Mouse (Mus musculus) adrenal gland, postnatal 14 days (tissue): ENCODE results near the gene Olfml3. TPM values are rescaled to one million over a fixed set of nuclear protein-coding genes. Genes with fewer than 3 reads are reported as not detected.
A peak's percentile ranks its signal among the peaks of the same experiment; 100 is the strongest.

Experiments used
- DNase-seq: peaks from one replicate; pipeline ENCODE4 v3.0.0; 2021; ENCODE audit warnings: mixed read lengths
- long read RNA-seq, 2 experiments: library from polyadenylated mRNA; stranded (forward); transcript quantifications; one replicate each; pipeline ENCODE4 v2.0.0; 2021
- total RNA-seq: library from RNA; stranded (reverse); gene quantifications from 2 replicates; pipeline ENCODE4 v1.2.3, GENCODE M21; 2021

Gene Olfml3
- 12.0 and 12.7 TPM in 2 replicates for total RNA-seq
- long read RNA-seq, experiment 1, full-length matches to known transcripts: 14 of 16 reads
- long read RNA-seq, experiment 1, partial matches to known transcripts: 1 of 16 reads
- long read RNA-seq, experiment 1, other reads (novel, unspliced or antisense): 1 of 16 reads
- long read RNA-seq, experiment 2, full-length matches to known transcripts: 9 of 9 reads
- long read RNA-seq, experiment 2, partial matches to known transcripts: 0 of 9 reads
- long read RNA-seq, experiment 2, other reads (novel, unspliced or antisense): 0 of 9 reads

- peak; percentile 92 for DNase-seq
Observed at GRCm38 (mm10) chr3:103737778-103738571, at the start of gene Olfml3. Gene Olfml3, minus strand, starts transcription at chr3:103738001.

GRCm38 (mm10) chr3:103787225-103787624 is 49.4 kb upstream of the Olfml3 start:
- peak; percentile 37 for DNase-seq

- no peak for DNase-seq
Observed at GRCm38 (mm10) chr3:103782844-103783609, 45.2 kb upstream of the Olfml3 start.

- DNase-seq: no peak
Observed at GRCm38 (mm10) chr3:103780777-103781176, 43.0 kb upstream of the Olfml3 start.

- DNase-seq: no peak
Observed at GRCm38 (mm10) chr3:103780271-103780670, 42.5 kb upstream of the Olfml3 start.

GRCm38 (mm10) chr3:103779183-103779582 is 41.4 kb upstream of the Olfml3 start:
- DNase-seq: no peak

GRCm38 (mm10) chr3:103778660-103779059 is 40.9 kb upstream of the Olfml3 start:
- no peak for DNase-seq

GRCm38 (mm10) chr3:103777940-103778339 is 40.1 kb upstream of the Olfml3 start:
- no peak for DNase-seq

GRCm38 (mm10) chr3:103774009-103774408 is 36.2 kb upstream of the Olfml3 start:
- DNase-seq: no peak

GRCm38 (mm10) chr3:103773508-103773907 is 35.7 kb upstream of the Olfml3 start:
- no peak for DNase-seq

GRCm38 (mm10) chr3:103772846-103773245 is 35.0 kb upstream of the Olfml3 start:
- peak; percentile 42 for DNase-seq

GRCm38 (mm10) chr3:103771531-103772130 is 33.8 kb upstream of the Olfml3 start:
- peak; percentile 89 for DNase-seq

GRCm38 (mm10) chr3:103766789-103767188 is 29.0 kb upstream of the Olfml3 start:
- DNase-seq: no peak

GRCm38 (mm10) chr3:103759261-103759970 is 21.6 kb upstream of the Olfml3 start:
- DNase-seq: no peak

GRCm38 (mm10) chr3:103758456-103758855 is 20.7 kb upstream of the Olfml3 start:
- no peak for DNase-seq

GRCm38 (mm10) chr3:103756920-103757319 is 19.1 kb upstream of the Olfml3 start:
- no peak for DNase-seq

GRCm38 (mm10) chr3:103755351-103755750 is 17.6 kb upstream of the Olfml3 start:
- DNase-seq: no peak

- DNase-seq: no peak
Observed at GRCm38 (mm10) chr3:103751558-103751957, 13.8 kb upstream of the Olfml3 start.

GRCm38 (mm10) chr3:103746711-103747110 is 8.9 kb upstream of the Olfml3 start:
- no peak for DNase-seq

- no peak for DNase-seq
Observed at GRCm38 (mm10) chr3:103745001-103745770, 7.4 kb upstream of the Olfml3 start.

- DNase-seq: no peak
Observed at GRCm38 (mm10) chr3:103743208-103743607, 5.4 kb upstream of the Olfml3 start.
